Mouse (Mus musculus) heart, embryonic 16.5 days (tissue): ENCODE data around the gene Gfer. TPM values are rescaled to one million over a fixed set of nuclear protein-coding genes. Genes with fewer than 3 reads are reported as not detected.

Experiments used
- ATAC-seq: fragments of 200-750 bp; cut with Nextera tagmentation; replicated peaks from 2 replicates; pipeline ENCODE4 v1.8.0; 2017; ENCODE audit warnings: moderate number of reproducible peaks; ENCODE audit not compliant: insufficient read depth, low FRiP score; ENCODE audit errors: extremely low read depth
- H3K27ac ChIP-seq: fragments of 300-500 bp; sonication (generic); 2 replicates; pipeline ENCODE4 v1.5.1; 2014; ENCODE audit warnings: mild to moderate bottlenecking, low read length, control low read depth, moderate library complexity
- H3K27me3 ChIP-seq: fragments of 300-500 bp; sonication (generic); 2 replicates; pipeline ENCODE4 v1.6.1; 2014; ENCODE audit warnings: low read length, mixed read lengths; ENCODE audit not compliant: control insufficient read depth, insufficient read depth
- H3K36me3 ChIP-seq: fragments of 300-500 bp; sonication (generic); 2 replicates; pipeline ENCODE4 v1.6.1; 2014; ENCODE audit not compliant: control insufficient read depth, insufficient read depth
- H3K4me1 ChIP-seq: fragments of 300-500 bp; sonication (generic); 2 replicates; pipeline ENCODE4 v1.6.1; 2014; ENCODE audit warnings: low read length, mixed read lengths; ENCODE audit not compliant: control insufficient read depth, insufficient read depth
- H3K4me2 ChIP-seq: fragments of 300-500 bp; sonication (generic); 2 replicates; pipeline ENCODE4 v1.6.1; 2014; ENCODE audit warnings: low read depth, mild to moderate bottlenecking, control low read depth, low read length
- H3K4me3 ChIP-seq: fragments of 300-500 bp; sonication (generic); 2 replicates; pipeline ENCODE4 v1.5.1; 2014; ENCODE audit warnings: mild to moderate bottlenecking, control low read depth, low read length
- H3K9ac ChIP-seq: fragments of 300-500 bp; sonication (generic); 2 replicates; pipeline ENCODE4 v1.6.1; 2014; ENCODE audit warnings: low read length, control low read depth
- H3K9me3 ChIP-seq: fragments of 300-500 bp; sonication (generic); replicated peaks from 2 replicates; pipeline ENCODE4 v1.6.1; 2016; ENCODE audit warnings: low read length; ENCODE audit not compliant: control insufficient read depth
- WGBS: fragments of 180-500 bp; shearing (Covaris S2); extraction: QIAGEN DNeasy Blood & Tissue Kit; methylation state at CpG from one replicate; pipeline ENCODE4 v1.1.7; 2014; 5-methylcytosine and 5-hydroxymethylcytosine counted together
- polyA plus RNA-seq: library from polyadenylated mRNA; unstranded; fragments of >200 nt; fragmentation: Nextera tagmentation; extraction: Ambion mirVana; gene quantifications from 2 replicates; pipeline ENCODE4 v1.2.1, GENCODE M21; 2015

Gene Gfer
- polyA plus RNA-seq, 1 experiment from 2014 or later = 29.7 TPM

DNA sequence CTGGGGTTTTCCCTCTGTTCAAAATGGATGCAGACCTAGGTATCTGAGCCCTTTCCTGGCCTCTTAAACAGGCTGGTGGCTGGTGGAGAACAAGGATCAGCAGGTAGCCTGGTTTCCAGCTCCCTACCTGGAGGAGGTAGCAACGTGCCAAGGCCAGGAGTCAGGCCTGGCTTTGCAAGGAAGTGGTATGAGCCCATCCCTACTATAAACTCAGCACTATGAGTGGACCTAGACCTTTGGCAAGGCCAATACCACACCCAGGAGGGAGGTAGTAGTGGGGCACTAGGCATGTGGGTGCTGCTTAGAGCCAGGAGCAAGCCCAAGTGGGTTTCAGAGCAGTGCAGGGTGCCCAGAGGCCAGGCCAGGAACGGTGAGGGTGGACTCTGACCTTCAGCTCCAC, 3.5 kb upstream of the Gfer start:
- peaks cover 8% of the 10 kb centered on the region; the same call in 1 of the 2 replicates for H3K4me1 ChIP-seq
- no peak overlapping the region for H3K27ac ChIP-seq
- peaks cover 24% of the 10 kb centered on the region for H3K36me3 ChIP-seq
- no peak overlapping the region for H3K4me3 ChIP-seq
- H3K4me2 ChIP-seq = no peak overlapping the region
- H3K9ac ChIP-seq = no peak overlapping the region
- H3K27me3 ChIP-seq = no peaks in the 10 kb centered on the region
- H3K9me3 ChIP-seq = no peaks in the 10 kb centered on the region
- ATAC-seq = no peak
- 82% methylated on average over 2 of the region's 2 CpGs for WGBS

DNA sequence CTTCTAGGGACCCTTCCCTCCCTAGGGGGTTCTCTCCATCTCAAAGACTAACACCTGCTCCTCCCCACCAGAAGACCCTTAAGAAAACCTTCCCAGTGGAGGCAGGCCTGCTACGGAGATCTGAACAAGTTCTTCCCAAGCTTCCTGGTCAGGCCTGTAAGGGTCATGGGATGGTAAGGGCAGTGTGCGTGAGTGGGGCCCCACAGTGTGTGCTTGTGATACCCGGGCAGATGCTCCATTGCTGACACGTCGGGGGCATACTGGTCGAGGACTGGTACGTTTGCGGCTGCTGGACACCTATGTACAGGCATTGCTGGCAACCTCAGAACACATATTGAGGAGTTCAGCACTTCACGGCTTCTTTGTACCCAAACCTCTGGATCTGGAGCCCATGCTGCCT, 2.8 kb upstream of the Gfer start:
- H3K9me3 ChIP-seq = no peaks in the 10 kb centered on the region
- no peak for ATAC-seq
- H3K27me3 ChIP-seq = no peaks in the 10 kb centered on the region
- H3K36me3 ChIP-seq = peaks cover 17% of the 10 kb centered on the region
- H3K9ac ChIP-seq = no peak overlapping the region
- WGBS = 67% methylated on average over 9 of the region's 9 CpGs
- H3K4me3 ChIP-seq = no peak overlapping the region
- no peak overlapping the region for H3K27ac ChIP-seq
- no peak overlapping the region for H3K4me2 ChIP-seq
- H3K4me1 ChIP-seq = peaks cover 8% of the 10 kb centered on the region; the same call in 1 of the 2 replicates

- H3K27ac ChIP-seq = no peak overlapping the region
- ATAC-seq = no peak
Measured at GRCm38 (mm10) chr17:24697985-24698384, 2.0 kb upstream of the Gfer start.

DNA sequence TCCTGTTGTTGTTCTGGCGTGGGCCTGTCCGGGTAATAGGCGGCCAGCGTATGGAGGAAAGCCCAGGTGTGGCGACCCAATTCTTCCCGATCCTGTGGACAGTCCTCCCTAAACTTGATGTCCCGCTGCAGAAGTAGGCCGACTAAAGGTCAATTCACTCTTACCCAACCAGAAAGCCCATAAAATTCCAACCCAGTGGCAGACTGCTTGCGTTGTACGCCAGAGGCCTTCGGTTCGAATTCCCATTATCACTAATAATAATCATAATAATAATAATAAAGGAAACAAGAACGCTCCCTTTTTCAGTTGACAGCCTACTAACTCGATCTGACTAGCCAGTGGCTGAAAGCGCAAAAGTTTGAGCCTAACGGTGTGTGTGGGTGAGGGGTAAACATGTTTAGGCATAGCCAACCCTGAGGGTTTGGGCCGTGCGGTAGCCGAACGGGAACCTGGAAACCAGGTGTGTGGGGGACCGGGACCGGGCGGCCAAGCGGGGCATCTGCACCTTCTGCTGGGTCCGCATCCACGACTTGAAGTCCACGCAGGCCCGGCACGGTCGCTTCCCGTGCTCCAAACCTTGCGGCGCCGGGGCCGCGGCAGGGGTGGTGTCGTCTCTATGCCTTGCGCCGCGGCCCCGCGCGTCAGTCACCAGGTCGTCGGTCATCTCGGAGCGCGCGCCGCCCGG, 488 bp downstream of the Gfer start:
- Histone ChIP-seq H3K4me2 (peak overlapping the region; percentile 75), H3K4me3 (peak overlapping the region; percentile 71), H3K4me1 (peaks cover 8% of the 10 kb centered on the region; the same call in 1 of the 2 replicates), H3K9me3 (no peaks in the 10 kb centered on the region), H3K9ac (peak overlapping the region; percentile 82), H3K36me3 (peaks cover 5% of the 10 kb centered on the region; the same call in 1 of the 2 replicates), H3K27ac (peak overlapping the region; percentile 79), H3K27me3 (peaks cover under 1% of the 10 kb centered on the region; the same call in 1 of the 2 replicates)
- 9% methylated on average over 49 of the region's 51 CpGs for WGBS
- peak; percentile 37 for ATAC-seq

More at GRCm38 (mm10) chr17:24697985-24698384, 2.0 kb upstream of the Gfer start:
- no peaks in the 10 kb centered on the region for H3K27me3 ChIP-seq
- no peaks in the 10 kb centered on the region for H3K9me3 ChIP-seq
- peaks cover 17% of the 10 kb centered on the region for H3K36me3 ChIP-seq
- H3K9ac ChIP-seq = no peak overlapping the region
- no peak overlapping the region for H3K4me3 ChIP-seq
- 28% methylated on average over 5 of the region's 5 CpGs for WGBS
- no peak overlapping the region for H3K4me2 ChIP-seq
- peaks cover 8% of the 10 kb centered on the region; the same call in 1 of the 2 replicates for H3K4me1 ChIP-seq

- no peaks in the 10 kb centered on the region for H3K36me3 ChIP-seq
- no peak for ATAC-seq
- no peak overlapping the region for H3K4me2 ChIP-seq
- H3K4me3 ChIP-seq = no peak overlapping the region
- 78% methylated on average over 5 of the region's 5 CpGs for WGBS
- H3K4me1 ChIP-seq = peaks cover 23% of the 10 kb centered on the region
- H3K27ac ChIP-seq = no peak overlapping the region
- H3K9ac ChIP-seq = no peak overlapping the region
- no peaks in the 10 kb centered on the region for H3K9me3 ChIP-seq
- H3K27me3 ChIP-seq = peaks cover 30% of the 10 kb centered on the region
Measured at GRCm38 (mm10) chr17:24692385-24692784, 3.6 kb downstream of the Gfer start.

GRCm38 (mm10) chr17:24689251-24690081, 6.5 kb downstream of the Gfer start, which contains the start of gene Syngr3:
Gene Syngr3 (minus strand): TSS chr17:24689955.
- no peak for ATAC-seq
- Histone ChIP-seq H3K4me3 (peak within 1 kb of the TSS; percentile 52), H3K9me3 (no peaks in the 10 kb centered on the region), H3K27ac (no peak within 1 kb of the TSS), H3K27me3 (peaks cover 31% of the 10 kb centered on the region), H3K36me3 (no peaks in the 10 kb centered on the region), H3K4me1 (peaks cover 15% of the 10 kb centered on the region), H3K4me2 (peak within 1 kb of the TSS; percentile 70), H3K9ac (peak within 1 kb of the TSS; percentile 21)
- under 1% methylated on average over 54 of the region's 55 CpGs for WGBS

GRCm38 (mm10) chr17:24687599-24687998, 8.4 kb downstream of the Gfer start:
- no peak for ATAC-seq
- Histone ChIP-seq H3K4me1 (peaks cover 15% of the 10 kb centered on the region), H3K36me3 (no peaks in the 10 kb centered on the region), H3K9ac (no peak overlapping the region), H3K9me3 (no peaks in the 10 kb centered on the region), H3K27me3 (peaks cover 31% of the 10 kb centered on the region), H3K4me3 (peak overlapping the region; percentile 31), H3K27ac (no peak overlapping the region), H3K4me2 (peak overlapping the region; percentile 51)
- WGBS = 20% methylated on average over 23 of the region's 23 CpGs

- Histone ChIP-seq H3K4me3 (peak overlapping the region; percentile 31), H3K9me3 (no peaks in the 10 kb centered on the region), H3K4me1 (peaks cover 15% of the 10 kb centered on the region), H3K4me2 (peak overlapping the region; percentile 51), H3K27ac (no peak overlapping the region), H3K27me3 (peaks cover 31% of the 10 kb centered on the region), H3K36me3 (peaks cover 1% of the 10 kb centered on the region; the same call in 1 of the 2 replicates), H3K9ac (no peak overlapping the region)
- 3% methylated on average over 25 of the region's 25 CpGs for WGBS
- 0 out of 2 replicates have a peak, but pooled peaks have one; percentile 25 for ATAC-seq
Measured at GRCm38 (mm10) chr17:24687146-24687595, 8.8 kb downstream of the Gfer start.
